Mouse (Mus musculus): ENCODE results near the gene Kcna10. TPM values are rescaled to one million over a fixed set of nuclear protein-coding genes. Genes with fewer than 3 reads are reported as not detected.

Gene Kcna10
- polyA plus RNA-seq, 1 experiment from 2014 or later = not detected

GRCm38 (mm10) chr3:107187022-107187421 lies 4.2 kb downstream of the Kcna10 start:
- Histone ChIP-seq H3K27me3 (ENCODE audit: insufficient read depth, low read length) (no peaks in the 10 kb centered on the region), H3K9ac (ENCODE audit: low read depth, low read length) (no peak overlapping the region), H3K4me3 (replicated peaks; ENCODE audit: low read depth, low read length) (no peak overlapping the region), H3K27ac (no peak overlapping the region), H3K9me3 (replicated peaks; ENCODE audit: low read length) (no peaks in the 10 kb centered on the region), H3K4me1 (replicated peaks; ENCODE audit: insufficient read depth, low read length) (no peaks in the 10 kb centered on the region), H3K4me2 (ENCODE audit: low read length) (no peak overlapping the region), H3K36me3 (ENCODE audit: insufficient read depth, low read length) (no peaks in the 10 kb centered on the region)
- 82% methylated on average over 4 of the region's 4 CpGs for WGBS
- no peak for ATAC-seq (replicated peaks; ENCODE audit: low FRiP score, low read depth)
- TF ChIP-seq CTCF (IDR thresholded peaks at IDR 0.05; ENCODE audit: low read depth) = no peak
- no peak for DNase-seq (ENCODE audit: low spot score)

DNA sequence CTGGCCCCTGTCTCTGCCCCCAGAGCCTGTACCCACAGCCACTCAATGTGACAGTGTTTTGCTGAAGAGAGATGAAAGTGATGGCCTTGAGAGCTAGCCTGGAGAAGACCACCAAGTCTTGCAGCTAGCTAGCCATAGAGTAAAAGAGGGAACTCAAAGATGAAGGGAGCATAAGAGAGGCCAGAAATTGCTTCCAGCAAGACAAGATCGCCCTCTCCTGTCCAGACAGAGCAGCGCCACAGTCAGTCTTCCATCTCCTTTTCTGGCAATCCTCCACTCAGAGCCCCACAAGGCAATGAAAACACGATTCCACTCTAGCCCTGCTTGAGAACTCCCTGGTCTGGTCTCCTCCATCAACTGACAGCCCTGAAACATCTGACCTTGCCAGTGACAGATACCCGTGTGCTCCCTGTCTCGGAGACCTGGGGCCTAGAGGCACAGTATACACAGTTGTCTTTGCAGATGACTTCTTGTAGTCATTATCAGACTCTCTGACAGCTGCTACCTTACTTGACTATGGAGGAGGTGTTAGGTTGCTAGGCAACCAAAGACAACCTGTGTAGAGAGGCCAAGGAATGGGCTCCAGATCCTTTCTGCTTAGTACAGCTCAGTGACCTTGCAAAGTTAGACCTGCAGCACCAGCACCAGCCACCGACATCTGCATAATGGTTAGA lies 5.5 kb downstream of the Kcna10 start:
- Histone ChIP-seq H3K27ac (no peak overlapping the region), H3K4me1 (replicated peaks; ENCODE audit: insufficient read depth, low read length) (no peaks in the 10 kb centered on the region), H3K4me2 (ENCODE audit: low read length) (no peak overlapping the region), H3K9ac (ENCODE audit: low read depth, low read length) (no peak overlapping the region), H3K36me3 (ENCODE audit: insufficient read depth, low read length) (no peaks in the 10 kb centered on the region), H3K9me3 (replicated peaks; ENCODE audit: low read length) (no peaks in the 10 kb centered on the region), H3K4me3 (replicated peaks; ENCODE audit: low read depth, low read length) (no peak overlapping the region), H3K27me3 (ENCODE audit: insufficient read depth, low read length) (no peaks in the 10 kb centered on the region)
- WGBS = 42% methylated on average over 6 of the region's 6 CpGs
- DNase-seq (ENCODE audit: low spot score) (peak; percentile 59), ATAC-seq (replicated peaks; ENCODE audit: low FRiP score, low read depth) (no peak)
- TF ChIP-seq CTCF (IDR thresholded peaks at IDR 0.05; ENCODE audit: low read depth) = peak; percentile 73

GRCm38 (mm10) chr3:107201310-107202180 lies 18.7 kb downstream of the Kcna10 start:
- Histone ChIP-seq H3K27ac (no peak overlapping the region), H3K9ac (ENCODE audit: low read depth, low read length) (no peak overlapping the region), H3K4me3 (replicated peaks; ENCODE audit: low read depth, low read length) (no peak overlapping the region), H3K4me2 (ENCODE audit: low read length) (no peak overlapping the region), H3K4me1 (replicated peaks; ENCODE audit: insufficient read depth, low read length) (no peaks in the 10 kb centered on the region), H3K36me3 (ENCODE audit: insufficient read depth, low read length) (no peaks in the 10 kb centered on the region), H3K9me3 (replicated peaks; ENCODE audit: low read length) (no peaks in the 10 kb centered on the region), H3K27me3 (ENCODE audit: insufficient read depth, low read length) (no peaks in the 10 kb centered on the region)
- no peak for TF ChIP-seq CTCF (IDR thresholded peaks at IDR 0.05; ENCODE audit: low read depth)
- WGBS = 23% methylated on average over 9 of the region's 9 CpGs
- ATAC-seq (replicated peaks; ENCODE audit: low FRiP score, low read depth) (no peak), DNase-seq (ENCODE audit: low spot score) (no peak)

- Histone ChIP-seq H3K9ac (ENCODE audit: low read depth, low read length) (no peak overlapping the region), H3K27ac (no peak overlapping the region), H3K4me2 (ENCODE audit: low read length) (no peak overlapping the region), H3K4me3 (replicated peaks; ENCODE audit: low read depth, low read length) (no peak overlapping the region), H3K9me3 (replicated peaks; ENCODE audit: low read length) (no peaks in the 10 kb centered on the region), H3K36me3 (ENCODE audit: insufficient read depth, low read length) (no peaks in the 10 kb centered on the region), H3K27me3 (ENCODE audit: insufficient read depth, low read length) (no peaks in the 10 kb centered on the region), H3K4me1 (replicated peaks; ENCODE audit: insufficient read depth, low read length) (no peaks in the 10 kb centered on the region)
- DNase-seq (ENCODE audit: low spot score) (no peak), ATAC-seq (replicated peaks; ENCODE audit: low FRiP score, low read depth) (no peak)
- TF ChIP-seq CTCF (IDR thresholded peaks at IDR 0.05; ENCODE audit: low read depth) = no peak
- 93% methylated on average over 3 of the region's 3 CpGs for WGBS
Observed at GRCm38 (mm10) chr3:107204413-107204812, 21.6 kb downstream of the Kcna10 start.

GRCm38 (mm10) chr3:107205170-107205569 lies 22.3 kb downstream of the Kcna10 start:
- H3K4me3 ChIP-seq (replicated peaks; ENCODE audit: low read depth, low read length) = no peak overlapping the region
- H3K9ac ChIP-seq (ENCODE audit: low read depth, low read length) = no peak overlapping the region
- H3K9me3 ChIP-seq (replicated peaks; ENCODE audit: low read length) = no peaks in the 10 kb centered on the region
- ATAC-seq (replicated peaks; ENCODE audit: low FRiP score, low read depth) (no peak), DNase-seq (ENCODE audit: low spot score) (no peak)
- no peak overlapping the region for H3K27ac ChIP-seq
- no peak for TF ChIP-seq CTCF (IDR thresholded peaks at IDR 0.05; ENCODE audit: low read depth)
- no peaks in the 10 kb centered on the region for H3K4me1 ChIP-seq (replicated peaks; ENCODE audit: insufficient read depth, low read length)
- no peaks in the 10 kb centered on the region for H3K36me3 ChIP-seq (ENCODE audit: insufficient read depth, low read length)
- H3K27me3 ChIP-seq (ENCODE audit: insufficient read depth, low read length) = no peaks in the 10 kb centered on the region
- no peak overlapping the region for H3K4me2 ChIP-seq (ENCODE audit: low read length)

DNA sequence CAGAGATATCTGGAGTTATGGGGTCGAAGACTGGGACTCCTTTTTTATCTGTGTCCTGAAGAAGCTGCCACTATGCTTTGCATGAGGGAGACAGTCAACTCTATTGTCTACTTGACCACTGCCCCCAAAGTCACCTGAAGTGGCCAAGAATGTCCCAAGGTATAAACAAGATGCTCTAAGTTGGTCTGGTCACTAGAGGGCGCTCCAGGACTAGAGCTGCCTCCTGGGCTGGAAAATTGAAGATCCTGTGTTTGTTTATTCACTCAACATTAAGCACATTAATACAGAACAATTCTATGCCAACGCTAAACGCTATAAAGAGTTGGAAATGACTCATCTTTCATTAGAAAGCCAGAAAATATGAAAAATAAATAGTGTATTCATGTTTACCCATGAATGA lies 23.1 kb downstream of the Kcna10 start:
- no peaks in the 10 kb centered on the region for H3K27me3 ChIP-seq (ENCODE audit: insufficient read depth, low read length)
- WGBS = 11% methylated on average over 4 of the region's 4 CpGs
- DNase-seq (ENCODE audit: low spot score) (peak; percentile 87), ATAC-seq (replicated peaks; ENCODE audit: low FRiP score, low read depth) (no peak)
- H3K27ac ChIP-seq = no peak overlapping the region
- no peaks in the 10 kb centered on the region for H3K9me3 ChIP-seq (replicated peaks; ENCODE audit: low read length)
- peak; percentile 88 for TF ChIP-seq CTCF (IDR thresholded peaks at IDR 0.05; ENCODE audit: low read depth)
- H3K9ac ChIP-seq (ENCODE audit: low read depth, low read length) = no peak overlapping the region
- H3K4me2 ChIP-seq (ENCODE audit: low read length) = no peak overlapping the region
- no peak overlapping the region for H3K4me3 ChIP-seq (replicated peaks; ENCODE audit: low read depth, low read length)
- no peaks in the 10 kb centered on the region for H3K4me1 ChIP-seq (replicated peaks; ENCODE audit: insufficient read depth, low read length)
- no peaks in the 10 kb centered on the region for H3K36me3 ChIP-seq (ENCODE audit: insufficient read depth, low read length)

All from kidney, postnatal 0 days (tissue).